Mouse (Mus musculus) embryonic stem cell, embryonic (primary cell): ENCODE measurements at regions not wholly inside any gene's neighbourhood (a gene's known extent, or its start where the extent isn't known, plus 50 kb on each side); places are given as distances from the start of the nearest gene placed in this dataset.

Source experiments
- CTCF ChIA-PET, 4 experiments: fragments of 300-600 bp in 2 of 4; fragments of 350-600 bp in 2 of 4; sonication (Branson Sonifier 250); formaldehyde crosslinking; loops; one replicate each; lab custom pipeline; 2022; ENCODE audit warnings: inconsistent platforms in 2 of 4; lab: Charles Lee
- POLR2A ChIA-PET, 4 experiments: fragments of 300-600 bp in 2 of 4; fragments of 350-600 bp in 2 of 4; sonication (Branson Sonifier 250); formaldehyde crosslinking; loops; one replicate each; lab custom pipeline; 2022; ENCODE audit warnings: antibody characterized with exemption in 4 of 4, inconsistent platforms in 1 of 4; lab: Charles Lee

- CTCF ChIA-PET = no interaction called here
- POLR2A ChIA-PET = interaction anchor here in 1 of 4 experiments (0.7 kb wide), 1 partner anchor 15 kb away, joined by 5 read pairs; no protein-coding TSS in a partner anchor
Measured at GRCm38 (mm10) chr13:102280198-102280597, 413.2 kb upstream of the Cd180 start.

GRCm38 (mm10) chr13:102294451-102294850 is 398.9 kb upstream of the Cd180 start:
- POLR2A ChIA-PET = no interaction called here
- CTCF ChIA-PET = no interaction called here

GRCm38 (mm10) chr13:102295079-102295478 is 398.3 kb upstream of the Cd180 start:
- ChIA-PET POLR2A (interaction anchor here in 2 of 4 experiments (0.6 kb wide), 2 partner anchors 11 to 15 kb away, joined by 4 to 5 read pairs; no protein-coding TSS in a partner anchor), CTCF (no interaction called here)

GRCm38 (mm10) chr13:102307983-102308382 is 385.4 kb upstream of the Cd180 start:
- POLR2A ChIA-PET = no interaction called here
- CTCF ChIA-PET = interaction anchor here in 1 of 4 experiments (0.7 kb wide), 1 partner anchor 340 kb away, joined by 6 read pairs; no protein-coding TSS in a partner anchor

GRCm38 (mm10) chr13:102312096-102312495 is 381.3 kb upstream of the Cd180 start:
- ChIA-PET POLR2A (no interaction called here), CTCF (no interaction called here)

- POLR2A ChIA-PET = no interaction called here
Measured at GRCm38 (mm10) chr13:102315921-102316692, 377.3 kb upstream of the Cd180 start.

GRCm38 (mm10) chr13:102318891-102319404 is 374.4 kb upstream of the Cd180 start:
- ChIA-PET CTCF (no interaction called here), POLR2A (no interaction called here)

More at GRCm38 (mm10) chr13:102315921-102316692, 377.3 kb upstream of the Cd180 start:
- CTCF ChIA-PET = interaction anchor here in 1 of 4 experiments (0.5 kb wide), 1 partner anchor 220 kb away, joined by 5 read pairs; no protein-coding TSS in a partner anchor

GRCm38 (mm10) chr13:102319453-102319852 is 373.9 kb upstream of the Cd180 start:
- ChIA-PET CTCF (no interaction called here), POLR2A (no interaction called here)

GRCm38 (mm10) chr13:102323876-102324275 is 369.5 kb upstream of the Cd180 start:
- CTCF ChIA-PET = interaction anchor here in 1 of 4 experiments (0.5 kb wide), 1 partner anchor 858 kb away, joined by 4 read pairs; no protein-coding TSS in a partner anchor
- POLR2A ChIA-PET = interaction anchor here in 1 of 4 experiments (0.6 kb wide), 1 partner anchor 26 kb away, joined by 8 read pairs; no protein-coding TSS in a partner anchor

GRCm38 (mm10) chr13:102326003-102326402 is 367.4 kb upstream of the Cd180 start:
- POLR2A ChIA-PET = no interaction called here
- CTCF ChIA-PET = no interaction called here

- ChIA-PET POLR2A (interaction anchor here in 1 of 4 experiments (0.7 kb wide), 1 partner anchor 394 kb away, joined by 5 read pairs; no protein-coding TSS in a partner anchor), CTCF (interaction anchor here in 1 of 4 experiments (0.7 kb wide), 1 partner anchor 1398 kb away, joined by 3 read pairs; no protein-coding TSS in a partner anchor)
Measured at GRCm38 (mm10) chr13:102326544-102326943, 366.8 kb upstream of the Cd180 start.

- CTCF ChIA-PET = no interaction called here
- POLR2A ChIA-PET = no interaction called here
Measured at GRCm38 (mm10) chr13:102333667-102334066, 359.7 kb upstream of the Cd180 start.

GRCm38 (mm10) chr13:102334131-102334534 is 359.2 kb upstream of the Cd180 start:
- POLR2A ChIA-PET = no interaction called here
- CTCF ChIA-PET = no interaction called here

- CTCF ChIA-PET = interaction anchor here in 1 of 4 experiments (0.6 kb wide), 1 partner anchor 193 kb away, joined by 3 read pairs; no protein-coding TSS in a partner anchor
- POLR2A ChIA-PET = no interaction called here
Measured at GRCm38 (mm10) chr13:102343236-102343635, 350.1 kb upstream of the Cd180 start.

GRCm38 (mm10) chr13:102344606-102345269 is 348.6 kb upstream of the Cd180 start:
- POLR2A ChIA-PET = interaction anchor here in 1 of 4 experiments (0.6 kb wide), 1 partner anchor 9 kb away, joined by 3 read pairs; no protein-coding TSS in a partner anchor
- CTCF ChIA-PET = no interaction called here

- POLR2A ChIA-PET = interaction anchor here in 1 of 4 experiments (0.6 kb wide), 1 partner anchor 25 kb away, joined by 8 read pairs; no protein-coding TSS in a partner anchor
- CTCF ChIA-PET = no interaction called here
Measured at GRCm38 (mm10) chr13:102349493-102349892, 343.9 kb upstream of the Cd180 start.

GRCm38 (mm10) chr13:102352073-102352854 is 341.1 kb upstream of the Cd180 start:
- ChIA-PET POLR2A (interaction anchor here in 1 of 4 experiments (0.6 kb wide), 1 partner anchor 632 kb away, joined by 3 read pairs; no protein-coding TSS in a partner anchor), CTCF (no interaction called here)

- POLR2A ChIA-PET = no interaction called here
- CTCF ChIA-PET = no interaction called here
Measured at GRCm38 (mm10) chr13:102355569-102355968, 337.8 kb upstream of the Cd180 start.
